9 mouse cellular contexts compared by ENCODE assay signal in genomic region chr14:105902807-105903206, GRCm38 (mm10). TPM values are rescaled to one million over a fixed set of nuclear protein-coding genes. Genes with fewer than 3 reads are reported as not detected.
DNase-seq lines count a peak whose midpoint lies in the region; ATAC-seq and TF ChIP-seq lines count a peak whose summit lies in the region.
"Had no signal": no experiment of that assay in that cellular context is flagged by ENCODE, and none has a peak within 500 bp of the region (broad histone marks: within the 10 kb centered on the region; RNA-seq: fewer than 3 reads in every experiment).

No protein-coding gene starts in this region.

- no peak for DNase-seq in forebrain, postnatal 0 days
- DNase-seq in forebrain, embryonic 14.5 days (ENCODE audit: low spot score) = no peak
- peak; percentile 46 for DNase-seq in neural tube, embryonic 11.5 days (ENCODE audit: low spot score)
- DNase-seq in cerebellum, postnatal 14 days = peak; percentile 44 to 65
- peak; percentile 40 for DNase-seq in mesoderm, embryonic 11.5 days (ENCODE audit: low read depth, low spot score)
- DNase-seq in neural tube, embryonic 10.5 days (ENCODE audit: extremely low spot score, low spot score) = no peak

- no peak overlapping the region for H3K27ac ChIP-seq in forebrain, postnatal 0 days (ENCODE audit: low read depth, low read length)
- no peak overlapping the region for H3K27ac ChIP-seq in forebrain, embryonic 14.5 days (ENCODE audit: low read depth, low read length)
- H3K27ac ChIP-seq in neural tube, embryonic 11.5 days (ENCODE audit: low read depth, low read length) = no peak overlapping the region
- H3K27ac ChIP-seq in neural tube, embryonic 15.5 days (replicated peaks) = no peak overlapping the region

- H3K36me3 ChIP-seq in forebrain, postnatal 0 days (ENCODE audit: insufficient read depth) = no peaks in the 10 kb centered on the region
- H3K36me3 ChIP-seq in forebrain, embryonic 14.5 days (ENCODE audit: control insufficient read depth, insufficient read depth, low read length) = no peaks in the 10 kb centered on the region
- no peaks in the 10 kb centered on the region for H3K36me3 ChIP-seq in neural tube, embryonic 11.5 days (ENCODE audit: control insufficient read depth, insufficient read depth, low read length)
- no peaks in the 10 kb centered on the region for H3K36me3 ChIP-seq in neural tube, embryonic 15.5 days

- WGBS in forebrain, postnatal 0 days = 83% methylated on average over 7 of the region's 7 CpGs
- WGBS in forebrain, embryonic 14.5 days = 84% methylated on average over 7 of the region's 7 CpGs
- 86% methylated on average over 7 of the region's 7 CpGs for WGBS in neural tube, embryonic 11.5 days
- 87% methylated on average over 7 of the region's 7 CpGs for WGBS in neural tube, embryonic 15.5 days

- no peaks in the 10 kb centered on the region for H3K27me3 ChIP-seq in forebrain, postnatal 0 days (ENCODE audit: insufficient read depth, low read length)
- H3K27me3 ChIP-seq in forebrain, embryonic 14.5 days (replicated peaks; ENCODE audit: control insufficient read depth, insufficient read depth, low read length) = no peaks in the 10 kb centered on the region
- no peaks in the 10 kb centered on the region for H3K27me3 ChIP-seq in neural tube, embryonic 11.5 days (ENCODE audit: control insufficient read depth, insufficient read depth, low read length)
- H3K27me3 ChIP-seq in neural tube, embryonic 15.5 days (replicated peaks) = no peaks in the 10 kb centered on the region

- no peak overlapping the region for H3K4me2 ChIP-seq in forebrain, postnatal 0 days (ENCODE audit: low read depth)
- no peak overlapping the region for H3K4me2 ChIP-seq in forebrain, embryonic 14.5 days (ENCODE audit: low read length)
- H3K4me2 ChIP-seq in neural tube, embryonic 11.5 days (ENCODE audit: low read depth) = no peak overlapping the region
- no peak overlapping the region for H3K4me2 ChIP-seq in neural tube, embryonic 15.5 days

- no peak overlapping the region for H3K4me3 ChIP-seq in forebrain, postnatal 0 days (ENCODE audit: low read depth, low read length)
- H3K4me3 ChIP-seq in forebrain, embryonic 14.5 days (ENCODE audit: low read depth, low read length) = no peak overlapping the region
- H3K4me3 ChIP-seq in neural tube, embryonic 11.5 days (ENCODE audit: low read depth, low read length) = no peak overlapping the region
- H3K4me3 ChIP-seq in neural tube, embryonic 15.5 days (replicated peaks) = no peak overlapping the region
- H3K4me3 ChIP-seq: myocyte had no signal

- no peak for ATAC-seq in forebrain, postnatal 0 days
- no peak for ATAC-seq in forebrain, embryonic 14.5 days
- no peak for ATAC-seq in neural tube, embryonic 11.5 days (ENCODE audit: insufficient read depth, low FRiP score, low TSS enrichment)
- no peak for ATAC-seq in neural tube, embryonic 15.5 days (ENCODE audit: low FRiP score)
- ATAC-seq in erythroid progenitor cell, adult 5-6 weeks (replicated peaks; ENCODE audit: low FRiP score, poor library complexity, severe bottlenecking) = no peak

- peak; percentile 43; the same call in 1 of the 2 replicates for TF ChIP-seq CTCF in forebrain, postnatal 0 days (IDR thresholded peaks at IDR 0.05; ENCODE audit: low read depth)

- H3K9ac ChIP-seq in forebrain, postnatal 0 days = no peak overlapping the region
- no peak overlapping the region for H3K9ac ChIP-seq in forebrain, embryonic 14.5 days (ENCODE audit: low read length)
- no peak overlapping the region for H3K9ac ChIP-seq in neural tube, embryonic 11.5 days (ENCODE audit: low read length)
- no peak overlapping the region for H3K9ac ChIP-seq in neural tube, embryonic 15.5 days (replicated peaks)

- no peaks in the 10 kb centered on the region for H3K9me3 ChIP-seq in forebrain, postnatal 0 days (ENCODE audit: low read length)
- H3K9me3 ChIP-seq in forebrain, embryonic 14.5 days (replicated peaks; ENCODE audit: control insufficient read depth, low read length) = no peaks in the 10 kb centered on the region
- H3K9me3 ChIP-seq in neural tube, embryonic 11.5 days (ENCODE audit: control insufficient read depth, low read length) = no peaks in the 10 kb centered on the region
- H3K9me3 ChIP-seq in neural tube, embryonic 15.5 days (replicated peaks) = no peaks in the 10 kb centered on the region

- H3K4me1 ChIP-seq in forebrain, postnatal 0 days (ENCODE audit: insufficient read depth) = 0 out of 2 replicates have a peak, but pooled peaks cover 3% of the 10 kb centered on the region
- H3K4me1 ChIP-seq in forebrain, embryonic 14.5 days (ENCODE audit: control insufficient read depth, insufficient read depth, low read length) = no peaks in the 10 kb centered on the region
- H3K4me1 ChIP-seq in neural tube, embryonic 11.5 days (ENCODE audit: control insufficient read depth, insufficient read depth, low read length) = no peaks in the 10 kb centered on the region
- peaks cover 5% of the 10 kb centered on the region for H3K4me1 ChIP-seq in neural tube, embryonic 15.5 days

RNA-seq across cellular contexts. Expression of gene Spry2, which starts 6.2 kb away (rescaled TPM):
- 22.8 and 26.3 TPM in 2 replicates for total RNA-seq in forebrain, postnatal 0 days (2014; rRNA removed)
- 49.9 and 56.7 TPM in 2 replicates for polyA plus RNA-seq in forebrain, postnatal 0 days (2015; fragmentation: Nextera tagmentation; extraction: Ambion mirVana)
- 22.9 and 28.0 TPM in 2 replicates for polyA plus RNA-seq in forebrain, embryonic 14.5 days (2014; fragmentation: Nextera tagmentation; extraction: Ambion mirVana)
- polyA plus RNA-seq in neural tube, embryonic 11.5 days (2014; fragmentation: Nextera tagmentation; extraction: Ambion mirVana) = 26.4 and 30.1 TPM in 2 replicates
- 34.5 and 38.6 TPM in 2 replicates for polyA plus RNA-seq in neural tube, embryonic 15.5 days (2015; fragmentation: Nextera tagmentation; extraction: Ambion mirVana)
- 5.0 and 5.9 TPM in 2 replicates for total RNA-seq in erythroid progenitor cell, adult 5-6 weeks (2015; ENCODE audit: low replicate concordance)
- total RNA-seq in erythroid progenitor cell, adult 5-6 weeks (2017; ENCODE audit: low replicate concordance) = 4.6 TPM in 1 of 2 replicates, not detected in the other

Comparison
In these comparisons a context has a peak if more than half of its experiments do, and no peak if none do; other contexts are left out.
1. DNase-seq: peak in neural tube, embryonic 11.5 days (single experiment), cerebellum, postnatal 14 days (2 of 2) and mesoderm, embryonic 11.5 days (single experiment); none in forebrain, postnatal 0 days (single experiment), forebrain, embryonic 14.5 days (single experiment) and neural tube, embryonic 10.5 days (single experiment).